Mouse (Mus musculus) embryo, embryonic 10.5 days (tissue): Measurements from ENCODE around the gene Macrod2.

Experiments
- DNase-seq: peaks from one replicate; pipeline ENCODE4 v3.0.0-alpha.2; 2015; ENCODE audit warnings: low spot score

Macrod2 gene

GRCm38 (mm10) chr2:140793886-140794608 lies 398.9 kb downstream of the Macrod2 start:
- no peak for DNase-seq

DNA sequence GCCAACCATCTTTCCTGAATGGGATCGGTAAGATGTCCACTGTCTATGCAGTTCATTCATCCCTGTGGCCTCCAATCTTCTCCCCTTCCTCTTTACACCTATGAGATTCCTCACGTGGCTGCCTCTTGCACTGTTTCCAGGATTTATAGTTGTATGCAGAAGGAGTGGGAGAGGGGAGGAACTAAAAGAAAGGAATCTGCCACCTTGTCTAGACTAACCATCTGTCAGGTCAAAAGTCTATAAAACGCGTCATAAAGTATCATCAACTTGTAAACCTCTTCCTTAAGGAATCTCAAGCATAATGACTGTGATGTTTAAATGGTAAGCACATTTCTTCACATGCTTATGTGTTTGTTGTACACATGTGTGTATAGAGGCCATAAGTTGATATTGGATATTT lies 416.6 kb downstream of the Macrod2 start:
- no peak for DNase-seq

GRCm38 (mm10) chr2:140819391-140820120 lies 424.4 kb downstream of the Macrod2 start:
- DNase-seq: no peak

DNA sequence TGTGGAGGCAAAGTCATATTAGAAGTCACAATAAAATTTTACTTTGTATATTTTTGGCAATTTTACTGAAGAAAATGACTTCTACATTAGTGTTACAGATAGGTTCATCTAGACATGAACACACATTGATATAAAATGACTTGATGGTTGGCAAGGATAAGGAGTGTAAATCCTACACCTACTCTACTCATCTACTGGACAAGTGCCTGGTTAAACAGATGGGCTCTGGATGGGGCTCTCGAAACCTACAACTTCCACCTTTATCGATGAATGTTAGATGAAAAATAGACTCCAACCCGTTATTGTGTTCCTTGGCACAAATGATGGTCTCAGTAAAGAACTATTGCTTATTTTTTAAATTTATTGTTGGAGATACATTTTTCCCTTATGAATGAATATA lies 427.3 kb downstream of the Macrod2 start:
- DNase-seq: no peak

GRCm38 (mm10) chr2:140826241-140826640 lies 431.1 kb downstream of the Macrod2 start:
- DNase-seq: no peak

DNA sequence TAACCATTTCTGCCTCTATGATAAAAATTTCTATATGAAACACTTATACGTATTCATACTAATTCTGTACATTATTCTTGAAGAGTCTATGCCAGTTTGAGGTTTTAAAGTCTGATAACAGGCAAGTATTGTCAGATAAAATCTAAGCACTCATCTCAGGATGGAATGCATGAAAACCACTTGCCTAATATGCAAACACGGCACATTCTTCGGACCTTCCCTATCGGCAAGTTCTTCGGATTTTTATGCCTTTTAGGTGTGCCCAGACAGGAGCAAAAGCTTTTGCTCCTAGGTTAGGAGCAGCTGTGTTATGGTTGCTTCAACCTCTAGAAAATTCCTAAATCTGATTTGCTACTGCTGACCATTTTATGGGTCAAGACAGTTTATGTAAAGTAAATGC lies 433.8 kb downstream of the Macrod2 start:
- no peak for DNase-seq

DNA sequence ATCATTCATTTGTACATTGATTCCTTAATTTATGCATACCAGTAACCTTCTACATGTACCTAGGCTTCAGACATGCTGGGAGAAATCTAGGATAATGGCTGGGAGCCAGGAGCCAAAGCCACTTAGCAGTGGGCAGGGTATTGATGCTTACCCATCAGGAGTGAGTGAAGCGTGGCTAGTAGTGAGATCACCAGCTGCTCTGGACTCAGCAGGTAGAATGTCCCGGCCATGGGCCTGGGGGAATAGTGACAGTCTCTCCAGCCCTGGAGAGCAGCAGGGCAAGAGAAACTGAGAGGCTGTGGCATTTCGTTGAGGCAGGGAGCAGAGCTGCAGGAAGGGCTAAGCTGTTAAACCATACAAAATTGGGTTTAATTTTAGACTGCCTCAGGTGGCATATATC lies 435.0 kb downstream of the Macrod2 start:
- no peak for DNase-seq

GRCm38 (mm10) chr2:140839371-140839770 lies 444.3 kb downstream of the Macrod2 start:
- no peak for DNase-seq

GRCm38 (mm10) chr2:140839880-140840279 lies 444.8 kb downstream of the Macrod2 start:
- no peak for DNase-seq

DNA sequence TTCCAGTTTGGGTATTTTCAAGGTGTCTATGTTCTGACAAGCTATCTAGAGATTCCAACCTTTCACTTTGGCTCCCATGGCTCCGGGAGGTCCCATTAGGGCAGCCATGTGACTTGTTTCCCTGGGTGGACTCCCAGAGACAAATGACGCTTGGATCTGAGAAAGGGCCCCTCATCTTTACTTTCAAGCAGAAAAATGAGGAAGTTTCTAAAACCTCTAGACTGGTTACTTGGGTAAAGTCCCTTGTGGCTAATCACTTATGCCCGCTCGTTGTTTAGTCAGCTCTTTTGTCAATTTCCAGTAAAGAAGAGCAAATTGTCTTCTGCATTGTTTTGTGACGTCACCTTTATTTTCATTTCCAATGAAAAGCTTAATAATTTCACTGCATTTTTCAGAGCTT lies 448.9 kb downstream of the Macrod2 start:
- no peak for DNase-seq

- no peak for DNase-seq
Observed at GRCm38 (mm10) chr2:140847817-140848428, 452.8 kb downstream of the Macrod2 start.

GRCm38 (mm10) chr2:140853538-140853937 lies 458.4 kb downstream of the Macrod2 start:
- DNase-seq: no peak

DNA sequence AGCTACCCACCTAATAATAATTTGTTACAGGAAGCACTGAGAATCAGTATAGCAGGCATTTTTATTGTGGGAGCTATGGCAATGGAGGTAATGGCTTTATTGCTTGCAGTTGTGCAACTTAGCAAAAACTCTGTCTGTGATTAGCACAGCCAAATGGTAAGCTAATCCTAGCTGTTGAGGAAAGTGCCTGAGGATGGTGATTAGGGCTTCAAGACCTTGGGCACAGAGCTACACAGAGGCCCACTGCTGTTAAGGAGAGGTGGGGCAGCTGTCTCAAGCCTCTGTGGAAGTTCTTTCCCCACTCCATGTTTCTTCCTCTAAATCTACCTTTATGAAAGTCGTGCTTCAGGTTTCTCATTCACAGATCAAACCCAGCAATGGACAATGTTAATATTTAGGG lies 466.2 kb downstream of the Macrod2 start:
- DNase-seq: no peak

- DNase-seq: no peak
Observed at GRCm38 (mm10) chr2:140862736-140863135, 467.6 kb downstream of the Macrod2 start.

DNA sequence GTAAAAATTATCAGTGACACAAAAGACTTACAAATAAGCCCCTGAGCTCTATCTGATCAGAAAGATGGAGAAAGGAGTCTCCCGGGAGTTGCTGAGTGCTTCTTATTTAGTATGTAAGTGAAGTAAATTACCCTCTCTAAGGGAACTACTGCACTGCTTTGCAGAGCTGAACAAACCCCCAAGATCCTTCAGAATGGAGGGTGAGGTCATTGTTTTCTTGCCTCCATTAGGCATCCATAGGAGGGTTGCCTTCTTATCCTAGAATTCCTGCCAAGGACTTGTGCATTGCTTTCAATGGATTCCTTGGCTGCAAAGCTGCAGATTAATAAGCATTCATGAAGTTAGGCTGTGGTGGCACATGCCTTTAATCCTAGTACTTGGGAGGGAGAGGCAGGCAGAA lies 470.5 kb downstream of the Macrod2 start:
- no peak for DNase-seq

DNA sequence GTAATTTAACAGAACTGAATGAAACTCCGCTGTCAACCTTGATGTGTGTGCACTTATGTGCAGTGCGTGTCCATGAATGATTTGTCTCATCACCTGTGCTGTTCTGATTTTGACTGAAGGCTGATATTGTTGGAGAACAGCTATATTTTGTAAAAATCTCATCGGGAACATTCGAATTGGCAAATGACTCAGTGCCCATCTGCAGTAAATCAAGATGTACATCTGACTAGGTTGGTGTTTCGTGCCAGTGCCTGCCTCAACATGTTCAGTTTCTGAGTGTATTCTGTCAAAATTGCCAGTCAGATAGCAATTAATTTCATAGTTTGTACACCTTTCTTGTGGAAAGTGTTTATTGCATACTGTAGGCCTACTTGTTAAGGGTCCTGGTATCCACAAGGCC lies 472.0 kb downstream of the Macrod2 start:
- no peak for DNase-seq

DNA sequence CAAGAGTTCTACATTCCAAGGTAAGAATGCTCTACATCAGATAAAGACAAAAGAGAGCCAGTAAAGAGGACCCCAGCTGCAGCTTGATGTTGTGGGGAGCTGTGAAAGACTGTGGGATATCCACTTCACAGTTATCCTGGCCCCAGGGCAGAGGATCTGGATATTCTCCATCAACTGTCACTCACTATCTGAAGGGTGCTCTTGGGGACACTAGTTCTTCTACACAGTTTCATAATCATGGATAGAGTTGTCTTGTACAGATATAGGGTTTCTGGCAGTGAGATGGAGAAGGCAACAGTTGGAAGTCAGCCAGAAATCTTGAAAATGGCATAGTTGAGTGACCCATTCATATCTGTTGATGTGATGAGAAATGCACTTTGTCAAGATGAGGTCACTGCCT lies 490.1 kb downstream of the Macrod2 start:
- no peak for DNase-seq

DNA sequence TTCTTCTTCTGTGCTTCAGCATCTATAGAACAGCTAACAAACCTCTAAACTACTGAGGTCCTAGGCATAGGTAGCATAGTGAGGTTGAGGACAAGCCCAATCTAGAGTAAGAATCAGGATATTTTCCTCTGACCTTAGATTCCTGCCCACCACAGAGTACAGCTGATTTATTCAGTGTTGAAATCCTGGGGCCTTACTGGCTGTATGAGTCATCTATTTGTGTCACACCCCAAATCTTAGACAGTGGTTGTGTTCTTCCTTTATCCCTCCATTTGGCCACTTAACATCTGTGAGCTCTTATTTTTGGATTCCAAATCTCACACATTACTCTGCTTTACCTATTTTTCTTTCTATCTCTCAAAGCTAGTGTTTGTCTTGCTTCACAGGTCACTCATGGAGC lies 495.6 kb downstream of the Macrod2 start:
- DNase-seq: no peak

- no peak for DNase-seq
Observed at GRCm38 (mm10) chr2:140896396-140897082, 501.4 kb downstream of the Macrod2 start.

DNA sequence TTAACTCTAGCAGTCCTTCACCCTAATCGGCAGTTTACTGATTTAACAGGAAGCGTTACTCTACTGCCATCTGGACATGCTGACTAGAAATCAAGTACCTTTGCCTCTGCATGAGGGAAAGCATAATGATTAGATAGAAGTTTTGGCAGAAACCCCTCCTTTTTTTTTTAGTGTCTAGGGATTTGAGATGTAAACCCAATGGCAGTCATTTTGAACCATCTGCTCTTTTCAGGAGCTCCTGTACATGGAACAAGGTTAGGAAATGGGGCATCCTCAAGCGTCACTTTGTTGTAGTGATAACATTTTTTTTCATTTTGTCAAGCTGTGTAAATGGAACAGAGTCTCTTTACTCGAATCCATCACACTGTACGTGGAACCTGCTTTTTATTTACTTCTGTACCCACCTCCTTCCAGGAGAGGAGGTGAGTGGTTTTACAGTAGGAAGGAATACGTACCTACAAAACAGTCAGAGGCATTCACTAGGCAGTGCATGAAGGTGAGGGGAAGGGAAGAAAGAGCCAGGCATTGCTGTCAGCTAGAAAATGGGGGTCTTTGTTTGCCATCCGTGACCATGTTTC lies 503.4 kb downstream of the Macrod2 start:
- DNase-seq: no peak

DNA sequence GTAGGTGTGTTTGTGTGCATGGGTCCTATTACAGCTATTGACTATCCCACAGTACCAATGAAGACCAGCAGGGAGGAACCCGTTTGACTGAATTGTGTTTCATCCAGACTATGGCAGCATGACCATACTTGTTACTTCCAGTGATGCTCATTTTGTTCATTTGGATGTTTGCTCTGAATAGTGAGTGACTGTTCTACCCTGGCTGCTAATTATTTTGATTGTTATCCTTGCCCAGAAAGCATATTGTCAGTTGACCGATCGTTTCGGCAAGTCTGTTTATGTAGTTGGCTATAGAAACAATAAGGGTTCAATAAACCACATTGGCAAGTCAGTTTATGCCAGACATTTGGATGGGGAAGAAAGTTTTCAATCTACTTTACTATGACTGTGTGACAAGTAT lies 510.2 kb downstream of the Macrod2 start:
- no peak for DNase-seq

- DNase-seq: no peak
Observed at GRCm38 (mm10) chr2:140906123-140906522, 511.0 kb downstream of the Macrod2 start.
